Mouse (Mus musculus) MEL (cell line): ENCODE measurements around the gene Lhfp.

ENCODE experiments used
- CTCF ChIP-seq, 3 experiments: IDR thresholded peaks in 2 of 3; conservative IDR thresholded peaks in 1 of 3; 2 replicates each; pipeline ENCODE4 v1.5.1; 2011 to 2012; ENCODE audit warnings: low read length in 3 of 3, low read depth in 2 of 3, mild to moderate bottlenecking in 2 of 3, improper control_type of control experiment in 1 of 3, inconsistent platforms in 1 of 3, mixed read lengths in 1 of 3, moderate library complexity in 1 of 3; ENCODE audit not compliant: control insufficient read depth in 1 of 3, insufficient read depth in 1 of 3, poor library complexity in 1 of 3, severe bottlenecking in 1 of 3
- E2F4 ChIP-seq: IDR thresholded peaks from 2 replicates; pipeline ENCODE4 v1.6.1; 2011; ENCODE audit warnings: low read depth, low read length, improper control_type of control experiment, borderline replicate concordance
- EP300 ChIP-seq, 2 experiments: IDR thresholded peaks; 2 replicates each; pipeline ENCODE4 v1.6.1; 2011; ENCODE audit warnings: improper control_type of control experiment in 2 of 2, low read length in 2 of 2, low read depth in 1 of 2, mild to moderate bottlenecking in 1 of 2
- GABPA ChIP-seq: IDR thresholded peaks from 2 replicates; pipeline ENCODE4 v1.6.1; 2012; ENCODE audit warnings: low read depth, mild to moderate bottlenecking, inconsistent platforms, low read length, improper control_type of control experiment, moderate library complexity
- HCFC1 ChIP-seq: IDR thresholded peaks from 2 replicates; pipeline ENCODE4 v1.6.1; 2012; ENCODE audit warnings: low read depth, mild to moderate bottlenecking, inconsistent platforms, low read length, improper control_type of control experiment, moderate library complexity
- MAFK ChIP-seq: IDR thresholded peaks from 2 replicates; pipeline ENCODE4 v1.6.1; 2011; ENCODE audit warnings: low read depth, mild to moderate bottlenecking, low read length, improper control_type of control experiment, borderline replicate concordance
- MXI1 ChIP-seq: IDR thresholded peaks from 2 replicates; pipeline ENCODE4 v1.6.1; 2011; ENCODE audit warnings: mild to moderate bottlenecking, low read depth, low read length, improper control_type of control experiment
- SMC3 ChIP-seq: IDR thresholded peaks from 2 replicates; pipeline ENCODE4 v1.6.1; 2011; ENCODE audit warnings: low read depth, low read length, improper control_type of control experiment
- TCF12 ChIP-seq: IDR thresholded peaks from 2 replicates; pipeline ENCODE4 v1.6.1; 2014; ENCODE audit warnings: low read depth, mild to moderate bottlenecking, inconsistent platforms, low read length, improper control_type of control experiment, moderate library complexity
- USF1 ChIP-seq: IDR thresholded peaks from 2 replicates; pipeline ENCODE4 v1.6.1; 2014; ENCODE audit warnings: low read depth, mild to moderate bottlenecking, inconsistent platforms, low read length, improper control_type of control experiment, moderate library complexity
- ZNF384 ChIP-seq: IDR thresholded peaks from 2 replicates; pipeline ENCODE4 v1.6.1; 2012; ENCODE audit warnings: low read depth, mild to moderate bottlenecking, inconsistent platforms, low read length, improper control_type of control experiment

DNA sequence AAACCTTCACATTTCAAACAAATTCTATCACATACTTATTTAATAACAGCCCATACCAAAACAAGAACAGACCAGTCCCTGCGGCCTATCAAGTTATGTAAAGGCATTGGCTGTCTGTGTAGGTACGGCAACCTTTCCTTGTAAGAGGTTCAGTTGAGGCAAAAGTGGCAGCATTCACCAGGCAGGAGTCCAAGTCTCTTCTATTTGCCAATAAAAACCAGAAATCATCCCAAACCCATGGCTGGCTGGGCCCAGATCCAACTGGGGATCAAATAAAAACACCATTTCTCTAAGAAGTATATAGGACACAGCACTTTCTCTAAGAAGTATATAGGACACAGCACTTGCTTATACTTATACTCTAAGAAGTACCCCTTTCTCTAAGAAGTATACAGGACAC lies 171.3 kb downstream of the Lhfp start:
- TF ChIP-seq CTCF (IDR thresholded peaks at IDR 0.05 in 2 of 3, conservative IDR thresholded peaks at IDR 0.05 in 1 of 3; ENCODE audit: control insufficient read depth in 1 of 3, insufficient read depth in 1 of 3, low read depth in 2 of 3, low read length in 3 of 3, poor library complexity in 1 of 3, severe bottlenecking in 1 of 3) (no peak), MXI1 (no peak), HCFC1 (no peak), EP300 (IDR thresholded peaks at IDR 0.05; ENCODE audit: low read depth in 1 of 2, low read length in 2 of 2) (no peak), GABPA (no peak), USF1 (no peak), SMC3 (no peak), MAFK (no peak), ZNF384 (no peak), E2F4 (no peak), TCF12 (no peak)
